Mouse (Mus musculus): ENCODE results near the gene B9d1.

DNA sequence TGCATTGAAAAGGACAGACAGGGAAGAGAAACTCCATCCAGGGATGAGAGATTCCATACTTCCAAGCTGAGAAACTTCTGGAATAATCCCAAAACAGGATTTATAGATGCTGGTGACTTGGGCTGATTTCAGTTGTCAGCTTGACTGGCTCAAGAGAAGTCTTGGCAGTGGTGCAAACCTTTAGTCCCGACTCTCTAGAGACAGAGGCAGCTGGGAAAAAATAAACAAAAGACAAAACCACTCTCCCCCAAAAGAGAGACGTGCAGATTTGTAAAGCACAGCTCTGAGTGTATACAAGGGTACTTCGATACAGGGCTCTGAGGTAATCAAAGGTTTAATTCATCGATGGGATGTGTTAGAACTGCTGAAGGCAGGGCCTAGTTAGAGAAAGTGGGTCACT is 39.5 kb upstream of the B9d1 start:
- TF ChIP-seq CTCF (conservative IDR thresholded peaks at IDR 0.05; ENCODE audit: insufficient read depth, insufficient read length, low read depth, low read length) = no peak
- TF ChIP-seq POLR2A (IDR thresholded peaks at IDR 0.05; ENCODE audit: low read depth, low read length) = no peak
